ENCODE assay signal across 8 mouse cellular contexts in genomic region chr10:78185381-78185725, GRCm38 (mm10). TPM values are rescaled to one million over a fixed set of nuclear protein-coding genes. Genes with fewer than 3 reads are reported as not detected.
DNase-seq lines count a peak whose midpoint lies in the region; ATAC-seq lines count a peak whose summit lies in the region.

No protein-coding gene starts in this region.

- H3K9me3 ChIP-seq in heart, embryonic 15.5 days (replicated peaks) = no peaks in the 10 kb centered on the region
- no peaks in the 10 kb centered on the region for H3K9me3 ChIP-seq in hindbrain, embryonic 12.5 days (replicated peaks)

- peak overlapping the region; percentile 73 for H3K4me3 ChIP-seq in heart, embryonic 15.5 days
- peak overlapping the region; percentile 65 for H3K4me3 ChIP-seq in hindbrain, embryonic 12.5 days

- 13% methylated on average over 9 of the region's 9 CpGs for WGBS in heart, embryonic 15.5 days
- WGBS in hindbrain, embryonic 12.5 days = 21% methylated on average over 9 of the region's 9 CpGs

- no peaks in the 10 kb centered on the region for H3K27me3 ChIP-seq in heart, embryonic 15.5 days
- H3K27me3 ChIP-seq in hindbrain, embryonic 12.5 days = no peaks in the 10 kb centered on the region

- peak overlapping the region; percentile 72 for H3K27ac ChIP-seq in heart, embryonic 15.5 days
- peak overlapping the region; percentile 71 for H3K27ac ChIP-seq in hindbrain, embryonic 12.5 days

- peaks cover 11% of the 10 kb centered on the region for H3K4me1 ChIP-seq in heart, embryonic 15.5 days (replicated peaks)
- peaks cover 10% of the 10 kb centered on the region for H3K4me1 ChIP-seq in hindbrain, embryonic 12.5 days

- H3K4me2 ChIP-seq in heart, embryonic 15.5 days = peak overlapping the region; percentile 84
- peak overlapping the region; percentile 97 for H3K4me2 ChIP-seq in hindbrain, embryonic 12.5 days (replicated peaks)

- H3K36me3 ChIP-seq in heart, embryonic 15.5 days = peaks cover 44% of the 10 kb centered on the region
- peaks cover 59% of the 10 kb centered on the region for H3K36me3 ChIP-seq in hindbrain, embryonic 12.5 days

- no peak; the same call in 1 of the 2 replicates for ATAC-seq in heart, embryonic 15.5 days (replicated peaks; ENCODE audit: insufficient number of reproducible peaks, insufficient read depth, low FRiP score, low read depth)
- peak; percentile 34 for ATAC-seq in activated CD4-positive, CD25-positive, alpha-beta regulatory T cell, adult 4 months
- peak; percentile 57 for ATAC-seq in hindbrain, embryonic 12.5 days (ENCODE audit: low FRiP score)
- ATAC-seq in megakaryocyte-erythroid progenitor cell, adult 5-6 weeks (replicated peaks; ENCODE audit: low FRiP score, low TSS enrichment, poor library complexity, severe bottlenecking) = peak; percentile 52

- H3K9ac ChIP-seq in heart, embryonic 15.5 days = peak overlapping the region; percentile 50
- H3K9ac ChIP-seq in hindbrain, embryonic 12.5 days = peak overlapping the region; percentile 68

- DNase-seq in heart, adult 11 months = no peak
- DNase-seq in right cerebral cortex, postnatal 10 days (ENCODE audit: low spot score in 2 of 2) = no peak
- DNase-seq in layer of hippocampus, postnatal 25 days (ENCODE audit: extremely low spot score in 1 of 2, low spot score in 1 of 2) = no peak
- no peak for DNase-seq in cerebellum, postnatal 14 days

RNA-seq across cellular contexts. Expression of gene Pwp2, which starts 0.4 kb away (rescaled TPM):
- polyA plus RNA-seq in heart, embryonic 15.5 days (2015; fragmentation: Nextera tagmentation; extraction: Ambion mirVana) = 9.1 and 14.1 TPM in 2 replicates
- polyA plus RNA-seq in activated CD4-positive, CD25-positive, alpha-beta regulatory T cell, adult 4 months (2017; shearing (Covaris generic)) = 10 to 100 TPM; 10.6 to 10.7 TPM
- polyA plus RNA-seq in hindbrain, embryonic 12.5 days (2016; fragmentation: Nextera tagmentation; extraction: Ambion mirVana) = 20.9 and 21.2 TPM in 2 replicates
- total RNA-seq in megakaryocyte-erythroid progenitor cell, adult 5-6 weeks (2014; fragmentation: Nextera tagmentation) = 25.5 and 31.4 TPM in 2 replicates
- total RNA-seq in megakaryocyte-erythroid progenitor cell, adult 5-6 weeks (2017) = 37.0 and 47.2 TPM in 2 replicates
- total RNA-seq in layer of hippocampus, postnatal 25 days (2021) = 10 to 100 TPM; 19.3 to 19.8 TPM

RNA-seq across cellular contexts. Expression of gene D10Jhu81e, which starts 15.8 kb away (rescaled TPM):
- 57.8 and 61.4 TPM in 2 replicates for polyA plus RNA-seq in heart, embryonic 15.5 days (2015; fragmentation: Nextera tagmentation; extraction: Ambion mirVana)
- 10 to 100 TPM; 18.9 to 63.4 TPM for polyA plus RNA-seq in activated CD4-positive, CD25-positive, alpha-beta regulatory T cell, adult 4 months (2017; shearing (Covaris generic))
- 20.1 and 24.4 TPM in 2 replicates for polyA plus RNA-seq in hindbrain, embryonic 12.5 days (2016; fragmentation: Nextera tagmentation; extraction: Ambion mirVana)
- 42.1 and 48.7 TPM in 2 replicates for total RNA-seq in megakaryocyte-erythroid progenitor cell, adult 5-6 weeks (2014; fragmentation: Nextera tagmentation)
- 94.9 and 103 TPM in 2 replicates for total RNA-seq in megakaryocyte-erythroid progenitor cell, adult 5-6 weeks (2017)
- total RNA-seq in layer of hippocampus, postnatal 25 days (2021) = 100 to 1,000 TPM; 117 to 139 TPM

RNA-seq across cellular contexts. Expression of gene Trappc10, which starts 59.1 kb away (rescaled TPM):
- polyA plus RNA-seq in heart, embryonic 15.5 days (2015; fragmentation: Nextera tagmentation; extraction: Ambion mirVana) = 10.2 and 10.8 TPM in 2 replicates
- 10 to 100 TPM in 1 of 2 experiments, 1 to 10 TPM in 1; 5.1 to 11.0 TPM for polyA plus RNA-seq in activated CD4-positive, CD25-positive, alpha-beta regulatory T cell, adult 4 months (2017; shearing (Covaris generic))
- polyA plus RNA-seq in hindbrain, embryonic 12.5 days (2016; fragmentation: Nextera tagmentation; extraction: Ambion mirVana) = 23.4 and 26.0 TPM in 2 replicates
- 52.9 and 57.7 TPM in 2 replicates for total RNA-seq in megakaryocyte-erythroid progenitor cell, adult 5-6 weeks (2014; fragmentation: Nextera tagmentation)
- total RNA-seq in megakaryocyte-erythroid progenitor cell, adult 5-6 weeks (2017) = 26.6 and 29.5 TPM in 2 replicates
- 10 to 100 TPM; 79.5 to 80.8 TPM for total RNA-seq in layer of hippocampus, postnatal 25 days (2021)
